Mouse (Mus musculus) liver, embryonic 14 days (tissue): ENCODE data around the gene Tex13b. TPM values are rescaled to one million over a fixed set of nuclear protein-coding genes. Genes with fewer than 3 reads are reported as not detected.

Experiments
- polyA plus RNA-seq: library from polyadenylated mRNA; depleted of rRNA; stranded (reverse); fragments of >200 nt; gene quantifications from 2 replicates; pipeline ENCODE4 v1.2.3, GENCODE M21; 2012; rRNA removed

The Tex13b gene
- polyA plus RNA-seq, result not detected in 2 replicates

DNA sequence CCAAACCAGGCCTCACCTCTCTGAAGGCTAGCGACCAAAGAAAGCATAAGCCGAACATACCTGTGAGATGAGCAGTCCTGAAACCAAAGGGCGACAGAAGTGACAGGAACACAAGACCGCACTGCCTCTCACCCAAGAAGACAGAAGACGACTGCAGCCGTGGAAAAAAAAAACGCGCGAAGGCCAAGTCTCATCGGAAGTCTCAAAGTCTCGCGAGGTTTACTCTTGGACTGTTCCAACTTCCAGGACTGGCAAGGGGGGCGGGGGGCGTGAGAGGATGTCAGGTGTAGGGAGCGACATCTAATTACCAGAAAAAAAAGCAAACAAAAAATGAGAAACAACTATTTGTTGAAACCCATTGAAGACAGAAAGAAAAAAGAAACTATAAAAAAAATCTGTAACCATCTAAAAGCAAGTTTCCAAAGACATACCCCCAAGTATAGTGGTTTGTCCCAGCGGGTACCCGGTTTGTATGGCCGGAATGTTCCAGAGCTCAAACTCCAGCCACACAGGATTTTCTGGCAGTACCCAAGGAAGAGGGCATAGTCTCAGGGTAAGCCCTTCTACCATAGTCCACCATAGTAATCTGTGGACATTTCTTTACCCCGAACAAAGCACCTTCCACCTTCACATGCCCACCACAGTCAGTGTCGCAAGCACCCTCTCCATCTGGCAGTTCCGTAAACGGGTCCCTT lies at the start of gene Tex13b:
Gene Tex13b (minus strand): TSS at position 122 of the 695 bp plus-strand sequence.

Other genes starting within 250 kb of the Tex13b start
- gene Tsc22d3, start 212.8 kb downstream of the Tex13b start, polyA plus RNA-seq, result 4.3 and 5.8 TPM in 2 replicates
- gene Mid2, start 148.8 kb downstream of the Tex13b start, polyA plus RNA-seq, result 0.43 and 0.47 TPM in 2 replicates
- 0.01 TPM in 1 of 2 replicates, not detected in the other for gene Vsig1, start 94.2 kb upstream of the Tex13b start, polyA plus RNA-seq
- gene Psmd10, start 143.3 kb upstream of the Tex13b start, polyA plus RNA-seq, result 18.1 and 19.6 TPM in 2 replicates
- gene Atg4a, start 143.5 kb upstream of the Tex13b start, polyA plus RNA-seq, result 12.0 and 12.9 TPM in 2 replicates